Mouse (Mus musculus): ENCODE data around the gene Pnmt. TPM values are rescaled to one million over a fixed set of nuclear protein-coding genes. Genes with fewer than 3 reads are reported as not detected.
A peak's percentile ranks its signal among the peaks of the same experiment; 100 is the strongest.

Pnmt gene
- not detected in 2 replicates for polyA plus RNA-seq (2012; rRNA removed)

DNA sequence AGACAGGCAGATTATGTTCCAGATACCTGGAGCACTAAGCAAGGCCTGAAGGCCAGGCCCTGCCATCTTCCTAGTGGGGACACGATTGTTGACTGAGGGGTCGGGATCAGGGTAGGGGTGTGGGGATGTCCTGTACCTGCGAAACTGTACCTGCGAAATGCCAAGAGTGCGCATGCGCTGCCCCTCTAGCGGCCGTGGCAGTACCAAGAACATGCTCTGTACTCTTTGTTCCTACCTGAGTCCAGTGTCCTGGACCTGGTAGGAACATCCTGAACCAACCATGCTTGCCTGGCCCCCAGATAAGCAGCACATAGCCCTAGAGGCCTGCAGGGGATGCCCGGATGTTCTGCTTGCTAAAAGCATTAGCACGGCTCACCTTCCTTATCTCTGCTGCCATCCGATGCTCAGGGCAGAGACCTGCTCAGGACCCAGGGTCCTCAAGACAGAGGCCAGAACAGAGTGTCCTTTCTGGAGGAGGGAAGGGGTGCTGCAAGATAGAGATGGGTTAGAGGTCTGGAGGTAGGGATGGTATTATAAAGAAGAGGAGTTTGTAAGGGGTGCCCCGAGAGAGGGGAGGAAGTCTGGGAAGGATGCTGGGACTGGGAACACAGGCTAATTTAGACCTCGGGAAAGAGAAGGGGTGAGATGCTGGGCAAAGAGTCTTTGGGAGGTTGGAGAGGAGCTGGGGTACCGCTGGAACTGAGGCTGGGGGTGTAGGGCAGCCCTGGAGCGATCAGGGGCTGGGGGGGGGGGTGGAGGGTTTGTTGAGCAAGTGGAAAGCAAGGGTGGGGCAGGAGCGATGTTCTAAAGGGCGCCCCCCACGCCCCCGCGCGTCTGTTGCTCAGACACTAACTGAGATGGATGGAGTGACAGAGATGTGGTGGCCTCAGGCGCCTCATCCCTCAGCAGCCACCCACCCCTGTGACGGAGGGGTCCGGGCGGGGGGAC lies at the start of gene Pnmt:
Gene Pnmt (plus strand): TSS at position 813 of the 948 bp plus-strand sequence.
- DNase-seq: no peak
- no peak within 1 kb of the TSS for H3K27ac ChIP-seq (ENCODE audit: insufficient read depth, low read depth, low read length)
- TF ChIP-seq CTCF (conservative IDR thresholded peaks at IDR 0.05; ENCODE audit: insufficient read depth, insufficient read length, low read depth, low read length) (no peak), POLR2A (IDR thresholded peaks at IDR 0.05; ENCODE audit: low read depth, low read length) (no peak)
- no peaks in the 10 kb centered on the region for H3K27me3 ChIP-seq (replicated peaks; ENCODE audit: control insufficient read depth, insufficient read depth, low read length)
- WGBS: 60% methylated on average over 25 of the region's 25 CpGs
- H3K4me1 ChIP-seq (ENCODE audit: control insufficient read depth, insufficient read depth, low read length): no peaks in the 10 kb centered on the region
- no peaks in the 10 kb centered on the region for H3K36me3 ChIP-seq (ENCODE audit: control insufficient read depth, insufficient read depth, low read length)
- no peak within 1 kb of the TSS for H3K4me3 ChIP-seq (ENCODE audit: insufficient read depth, low read depth, low read length)

- Histone ChIP-seq H3K27ac (ENCODE audit: insufficient read depth, low read depth, low read length) (no peak overlapping the region), H3K4me3 (ENCODE audit: insufficient read depth, low read depth, low read length) (peak overlapping the region; percentile 51), H3K4me1 (ENCODE audit: control insufficient read depth, insufficient read depth, low read length) (no peaks in the 10 kb centered on the region; the same call in 1 of the 2 replicates), H3K27me3 (replicated peaks; ENCODE audit: control insufficient read depth, insufficient read depth, low read length) (0 out of 2 replicates have a peak, but pooled peaks cover 2% of the 10 kb centered on the region), H3K36me3 (ENCODE audit: control insufficient read depth, insufficient read depth, low read length) (no peaks in the 10 kb centered on the region)
- under 1% methylated on average over 57 of the region's 57 CpGs for WGBS
- DNase-seq: peak; percentile 73
- no peak for TF ChIP-seq CTCF (conservative IDR thresholded peaks at IDR 0.05; ENCODE audit: insufficient read depth, insufficient read length, low read depth, low read length)
- TF ChIP-seq POLR2A (IDR thresholded peaks at IDR 0.05; ENCODE audit: low read depth, low read length): no peak
These were observed 47.7 kb upstream of the Pnmt start for GRCm38 (mm10) chr11:98338507-98338961.

DNA sequence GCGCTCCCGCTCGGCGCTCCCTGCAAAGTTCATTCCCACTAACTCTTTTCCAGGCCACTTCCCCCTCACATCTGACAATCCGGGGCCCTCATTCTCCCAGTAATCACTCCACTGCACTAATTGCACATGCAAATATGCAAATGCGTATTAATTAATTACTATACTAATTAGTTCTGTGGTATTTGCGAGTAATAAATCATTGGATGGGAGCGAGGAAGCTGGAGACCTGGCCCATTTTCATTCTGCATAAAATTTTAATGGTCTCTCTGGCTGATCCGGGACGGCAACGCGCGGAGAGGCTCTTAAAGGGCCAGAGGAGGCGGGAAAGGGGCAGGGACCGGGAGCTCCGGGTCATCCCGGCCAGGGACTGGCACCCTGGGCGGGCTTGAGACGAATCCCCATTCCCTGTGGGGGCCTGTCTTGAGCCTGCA lies 47.2 kb upstream of the Pnmt start:
- peak; percentile 46 for DNase-seq
- peak overlapping the region; percentile 51 for H3K4me3 ChIP-seq (ENCODE audit: insufficient read depth, low read depth, low read length)
- no peak overlapping the region for H3K27ac ChIP-seq (ENCODE audit: insufficient read depth, low read depth, low read length)

GRCm38 (mm10) chr11:98339679-98340287 lies 46.5 kb upstream of the Pnmt start:
- H3K27ac ChIP-seq (ENCODE audit: insufficient read depth, low read depth, low read length): no peak overlapping the region
- no peaks in the 10 kb centered on the region; the same call in 1 of the 2 replicates for H3K4me1 ChIP-seq (ENCODE audit: control insufficient read depth, insufficient read depth, low read length)
- no peak overlapping the region for H3K4me3 ChIP-seq (ENCODE audit: insufficient read depth, low read depth, low read length)
- 29% methylated on average over 11 of the region's 11 CpGs for WGBS
- no peak for DNase-seq
- H3K36me3 ChIP-seq (ENCODE audit: control insufficient read depth, insufficient read depth, low read length): no peaks in the 10 kb centered on the region
- H3K27me3 ChIP-seq (replicated peaks; ENCODE audit: control insufficient read depth, insufficient read depth, low read length): no peaks in the 10 kb centered on the region
- no peak for TF ChIP-seq CTCF (conservative IDR thresholded peaks at IDR 0.05; ENCODE audit: insufficient read depth, insufficient read length, low read depth, low read length)
- no peak for TF ChIP-seq POLR2A (IDR thresholded peaks at IDR 0.05; ENCODE audit: low read depth, low read length)

More for the DNA sequence above, 47.2 kb upstream of the Pnmt start:
- Histone ChIP-seq H3K27me3 (replicated peaks; ENCODE audit: control insufficient read depth, insufficient read depth, low read length) (0 out of 2 replicates have a peak, but pooled peaks cover 2% of the 10 kb centered on the region), H3K36me3 (ENCODE audit: control insufficient read depth, insufficient read depth, low read length) (no peaks in the 10 kb centered on the region), H3K4me1 (ENCODE audit: control insufficient read depth, insufficient read depth, low read length) (no peaks in the 10 kb centered on the region; the same call in 1 of the 2 replicates)
- no peak for TF ChIP-seq POLR2A (IDR thresholded peaks at IDR 0.05; ENCODE audit: low read depth, low read length)
- TF ChIP-seq CTCF (conservative IDR thresholded peaks at IDR 0.05; ENCODE audit: insufficient read depth, insufficient read length, low read depth, low read length): no peak
- under 1% methylated on average over 19 of the region's 19 CpGs for WGBS

DNA sequence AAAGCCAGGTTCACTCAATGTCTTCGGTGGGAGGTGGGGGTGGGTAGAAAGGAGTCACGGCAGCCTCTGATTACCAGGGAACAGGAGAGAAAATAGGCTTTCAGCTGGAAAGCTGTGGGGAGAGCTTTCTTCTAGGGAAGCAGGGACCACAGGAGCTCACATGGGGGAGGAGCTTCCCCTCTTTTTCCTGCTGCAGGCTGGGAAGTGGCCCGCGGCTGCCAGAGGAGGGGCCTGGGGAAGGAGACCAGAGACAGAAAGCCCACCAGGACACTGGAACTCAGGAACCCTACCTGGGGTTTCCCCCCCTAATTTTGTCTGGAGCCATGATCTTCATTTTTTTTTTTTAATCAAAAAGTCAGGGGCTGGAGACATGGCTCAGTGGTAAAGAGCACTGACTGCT lies 45.7 kb upstream of the Pnmt start:
- no peak for TF ChIP-seq CTCF (conservative IDR thresholded peaks at IDR 0.05; ENCODE audit: insufficient read depth, insufficient read length, low read depth, low read length)
- no peak for TF ChIP-seq POLR2A (IDR thresholded peaks at IDR 0.05; ENCODE audit: low read depth, low read length)
- Histone ChIP-seq H3K36me3 (ENCODE audit: control insufficient read depth, insufficient read depth, low read length) (no peaks in the 10 kb centered on the region), H3K4me1 (ENCODE audit: control insufficient read depth, insufficient read depth, low read length) (no peaks in the 10 kb centered on the region; the same call in 1 of the 2 replicates), H3K27ac (ENCODE audit: insufficient read depth, low read depth, low read length) (no peak overlapping the region), H3K27me3 (replicated peaks; ENCODE audit: control insufficient read depth, insufficient read depth, low read length) (no peaks in the 10 kb centered on the region), H3K4me3 (ENCODE audit: insufficient read depth, low read depth, low read length) (no peak overlapping the region)
- no peak for DNase-seq
- WGBS: 44% methylated on average over 4 of the region's 4 CpGs

DNA sequence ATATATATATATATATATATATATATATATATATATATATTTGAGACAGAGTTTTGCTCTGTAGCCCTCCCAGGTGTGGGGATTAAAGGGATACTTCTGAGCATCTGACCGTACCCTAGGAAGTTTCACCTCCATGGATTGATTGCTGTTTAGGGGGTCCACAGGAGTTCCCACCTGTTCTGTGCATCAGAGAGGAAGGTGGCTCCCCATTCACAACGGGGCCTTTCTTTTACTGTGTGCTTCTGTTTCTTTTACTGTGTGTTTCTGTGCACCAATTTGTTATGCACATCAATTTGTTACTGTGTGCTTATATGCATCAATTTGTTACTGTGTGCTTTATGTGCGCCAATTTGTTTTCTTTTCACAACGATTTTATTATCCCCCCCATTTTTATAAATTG lies 45.1 kb upstream of the Pnmt start:
- DNase-seq: no peak
- H3K4me1 ChIP-seq (ENCODE audit: control insufficient read depth, insufficient read depth, low read length): peaks cover 2% of the 10 kb centered on the region; the same call in 1 of the 2 replicates
- H3K4me3 ChIP-seq (ENCODE audit: insufficient read depth, low read depth, low read length): no peak overlapping the region
- H3K36me3 ChIP-seq (ENCODE audit: control insufficient read depth, insufficient read depth, low read length): no peaks in the 10 kb centered on the region
- WGBS: 72% methylated on average over 4 of the region's 4 CpGs
- TF ChIP-seq POLR2A (IDR thresholded peaks at IDR 0.05; ENCODE audit: low read depth, low read length) (no peak), CTCF (conservative IDR thresholded peaks at IDR 0.05; ENCODE audit: insufficient read depth, insufficient read length, low read depth, low read length) (no peak)
- H3K27me3 ChIP-seq (replicated peaks; ENCODE audit: control insufficient read depth, insufficient read depth, low read length): no peaks in the 10 kb centered on the region
- H3K27ac ChIP-seq (ENCODE audit: insufficient read depth, low read depth, low read length): no peak overlapping the region
